ENCODE assay signal across 33 mouse cellular contexts in the genomic region with DNA sequence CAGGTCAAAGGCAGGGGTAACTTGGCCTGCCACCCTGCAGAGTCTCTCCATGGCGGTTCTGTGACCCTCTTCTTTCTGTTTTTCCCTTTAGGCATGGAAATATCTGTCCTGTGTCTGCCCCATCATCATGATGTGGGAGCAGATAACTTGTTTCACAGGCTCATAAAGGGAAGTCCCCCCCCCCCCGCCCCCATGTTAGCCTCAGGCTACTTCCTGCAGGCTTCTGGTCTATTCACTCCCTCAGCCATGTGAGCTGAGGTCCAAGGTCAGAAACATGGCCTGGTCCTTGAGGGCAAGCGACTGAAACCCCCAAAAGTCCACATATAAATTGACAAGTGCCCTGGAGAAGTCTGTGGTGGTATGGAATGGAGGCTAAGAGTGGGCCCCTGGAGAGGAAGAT. TPM values are rescaled to one million over a fixed set of nuclear protein-coding genes. Genes with fewer than 3 reads are reported as not detected.
DNase-seq lines count a peak whose midpoint lies in the region; ATAC-seq lines count a peak whose summit lies in the region.
"Had no signal": no experiment of that assay in that cellular context is flagged by ENCODE, and none has a peak within 500 bp of the region (broad histone marks: within the 10 kb centered on the region; RNA-seq: fewer than 3 reads in every experiment).

No protein-coding gene starts in this region.

- no peaks in the 10 kb centered on the region for H3K36me3 ChIP-seq in limb, embryonic 10.5 days
- no peaks in the 10 kb centered on the region; the same call in 1 of the 2 replicates for H3K36me3 ChIP-seq in splenic B cell, adult 2 months (ENCODE audit: control insufficient read depth, insufficient read depth, low read length, poor library complexity, severe bottlenecking)
- H3K36me3 ChIP-seq: embryonic facial prominence, embryonic 12.5 days; embryonic facial prominence, embryonic 15.5 days had no signal

- peaks cover 27% of the 10 kb centered on the region for H3K4me1 ChIP-seq in limb, embryonic 10.5 days

- H3K27ac ChIP-seq in limb, embryonic 10.5 days, result 0 out of 2 replicates have a peak overlapping the region, but pooled peaks have one; percentile 58
- H3K27ac ChIP-seq: embryonic facial prominence, embryonic 12.5 days; hindbrain, embryonic 14.5 days; hindbrain, postnatal 0 days had no signal

- peak; percentile 14 for DNase-seq in CD4-positive helper T cell, adult 2 months (ENCODE audit: low read depth, low spot score)
- DNase-seq in limb, embryonic 10.5 days (ENCODE audit: low spot score), result no peak
- DNase-seq in splenic B cell, adult 2 months (ENCODE audit: low read depth, low spot score), result peak; percentile 18
- DNase-seq in heart, postnatal 25 days (ENCODE audit: low spot score), result no peak
- DNase-seq in spleen, postnatal 36 days (ENCODE audit: low spot score in 2 of 2), result no peak
- DNase-seq in layer of hippocampus, adult 9-11 months, result no peak
- DNase-seq: adrenal gland, adult 2 months; adrenal gland, postnatal 14 days; B cell, adult 2 months; cerebellum, adult 18-20 months; cerebellum, adult 9-10 months; cerebellum, postnatal 14 days; forebrain, postnatal 0 days; gastrocnemius, postnatal 10 days; gastrocnemius, postnatal 36 days; heart, adult 11 months; heart, postnatal 36 days had no signal

- WGBS in limb, embryonic 10.5 days, result 86% methylated on average over 3 of the region's 3 CpGs

- intact Hi-C loops in heart, postnatal 25 days (cut with DNase I), result no loop called here

- no peak overlapping the region for H3K4me3 ChIP-seq in limb, embryonic 10.5 days
- H3K4me3 ChIP-seq: embryonic facial prominence, embryonic 12.5 days; embryonic facial prominence, embryonic 15.5 days had no signal

- H3K9me3 ChIP-seq in limb, embryonic 10.5 days (replicated peaks), result no peaks in the 10 kb centered on the region
- H3K9me3 ChIP-seq: embryonic facial prominence, embryonic 12.5 days; embryonic facial prominence, embryonic 15.5 days had no signal

- no peaks in the 10 kb centered on the region for H3K27me3 ChIP-seq in limb, embryonic 10.5 days (ENCODE audit: low read depth, poor library complexity, severe bottlenecking)
- H3K27me3 ChIP-seq in splenic B cell, adult 2 months (ENCODE audit: control insufficient read depth, insufficient read depth, low read length, poor library complexity, severe bottlenecking), result no peaks in the 10 kb centered on the region
- H3K27me3 ChIP-seq: embryonic facial prominence, embryonic 12.5 days; embryonic facial prominence, embryonic 15.5 days had no signal

- peak; percentile 51 for ATAC-seq in common myeloid progenitor, adult 5-6 weeks (replicated peaks; ENCODE audit: low read depth, poor library complexity, severe bottlenecking)
- ATAC-seq: CD4-positive, CD25-positive, alpha-beta regulatory T cell, adult 4 months; forebrain, embryonic 14.5 days; forebrain, postnatal 0 days; hindbrain, postnatal 0 days; inflammation-experienced regulatory T-cells, adult 6 months had no signal

RNA-seq across cellular contexts. Expression of a gene that starts 4.8 kb away (rescaled TPM):
- not detected in 2 replicates for total RNA-seq in common myeloid progenitor, adult 5-6 weeks (2017)
- not detected in 2 replicates for polyA plus RNA-seq in limb, embryonic 10.5 days (2016; fragmentation: Nextera tagmentation; extraction: Ambion mirVana)
- not detected for total RNA-seq in heart, postnatal 25 days (2021)
- total RNA-seq: adrenal gland, adult 2 months; adrenal gland, postnatal 14 days; forebrain, postnatal 0 days; gastrocnemius, postnatal 10 days; gastrocnemius, postnatal 36 days; heart, adult 8-10 months; heart, postnatal 36 days; hindbrain, postnatal 0 days; MEL had no signal
- polyA plus RNA-seq: adrenal gland, adult 2 months; CD4-positive, CD25-positive, alpha-beta regulatory T cell, adult 4 months; forebrain, embryonic 11.5 days; forebrain, embryonic 14.5 days; forebrain, postnatal 0 days; frontal cortex, adult 2 months; heart, embryonic 11.5 days; heart, embryonic 14.5 days; heart, postnatal 0 days; hindbrain, embryonic 11.5 days; hindbrain, embryonic 14.5 days; hindbrain, postnatal 0 days; inflammation-experienced regulatory T-cells, adult 6 months had no signal

RNA-seq across cellular contexts. Expression of a gene that starts 25.1 kb away (rescaled TPM):
- 3.3 and 7.3 TPM in 2 replicates for total RNA-seq in common myeloid progenitor, adult 5-6 weeks (2017)
- polyA plus RNA-seq in limb, embryonic 10.5 days (2016; fragmentation: Nextera tagmentation; extraction: Ambion mirVana), result 22.0 and 24.9 TPM in 2 replicates
- total RNA-seq in heart, postnatal 25 days (2021), result 10 to 100 TPM; 20.4 to 20.9 TPM
- total RNA-seq: MEL had no signal

RNA-seq across cellular contexts. Expression of a gene that starts 52.9 kb away (rescaled TPM):
- total RNA-seq in common myeloid progenitor, adult 5-6 weeks (2017), result not detected in 2 replicates
- 9.7 and 22.3 TPM in 2 replicates for polyA plus RNA-seq in limb, embryonic 10.5 days (2016; fragmentation: Nextera tagmentation; extraction: Ambion mirVana)
- 1 to 10 TPM; 5.2 to 5.4 TPM for total RNA-seq in heart, postnatal 25 days (2021)
- total RNA-seq: MEL had no signal
- polyA plus RNA-seq: inflammation-experienced regulatory T-cells, adult 6 months had no signal

Comparison
In these comparisons a context has a peak if more than half of its experiments do, and no peak if none do; other contexts are left out.
1. DNase-seq: peak in CD4-positive helper T cell, adult 2 months (single experiment) and splenic B cell, adult 2 months (single experiment); none in limb, embryonic 10.5 days (single experiment), heart, postnatal 25 days (single experiment), spleen, postnatal 36 days (0 of 2) and layer of hippocampus, adult 9-11 months (single experiment).